Mouse (Mus musculus): ENCODE results near the gene Cldn22. TPM values are rescaled to one million over a fixed set of nuclear protein-coding genes. Genes with fewer than 3 reads are reported as not detected.
A peak's percentile ranks its signal among the peaks of the same experiment; 100 is the strongest.

Gene Cldn22
- polyA plus RNA-seq, 1 experiment from 2014 or later, result not detected

DNA sequence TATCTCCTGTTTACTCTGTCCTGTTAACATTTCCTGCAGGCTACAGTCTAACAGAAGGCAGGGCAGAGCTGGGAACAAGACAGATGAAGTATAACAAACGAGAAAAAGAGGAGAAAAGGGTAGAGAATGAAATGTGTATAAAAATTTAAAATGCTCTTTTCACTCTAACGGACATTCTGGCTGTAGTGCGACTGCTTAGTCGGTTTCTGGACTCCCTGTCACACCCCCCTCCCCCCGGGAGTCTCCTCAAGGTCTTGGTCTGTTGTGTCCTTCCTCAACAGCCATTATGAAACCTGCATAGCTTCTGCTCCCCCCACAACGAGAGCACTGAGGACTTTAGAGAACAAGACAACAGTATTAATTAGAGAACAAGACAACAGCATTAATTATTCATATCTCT, 8.3 kb downstream of the Cldn22 start:
- Histone ChIP-seq H3K4me1 (replicated peaks) (no peaks in the 10 kb centered on the region), H3K27ac (ENCODE audit: poor library complexity, severe bottlenecking) (no peak overlapping the region), H3K9me3 (replicated peaks) (no peaks in the 10 kb centered on the region), H3K36me3 (peaks cover 58% of the 10 kb centered on the region), H3K4me3 (no peak overlapping the region), H3K4me2 (no peak overlapping the region), H3K9ac (no peak overlapping the region), H3K27me3 (replicated peaks) (no peaks in the 10 kb centered on the region)
- 74% methylated on average over 6 of the region's 6 CpGs for WGBS
- no peak for ATAC-seq (ENCODE audit: insufficient number of reproducible peaks, low FRiP score)

DNA sequence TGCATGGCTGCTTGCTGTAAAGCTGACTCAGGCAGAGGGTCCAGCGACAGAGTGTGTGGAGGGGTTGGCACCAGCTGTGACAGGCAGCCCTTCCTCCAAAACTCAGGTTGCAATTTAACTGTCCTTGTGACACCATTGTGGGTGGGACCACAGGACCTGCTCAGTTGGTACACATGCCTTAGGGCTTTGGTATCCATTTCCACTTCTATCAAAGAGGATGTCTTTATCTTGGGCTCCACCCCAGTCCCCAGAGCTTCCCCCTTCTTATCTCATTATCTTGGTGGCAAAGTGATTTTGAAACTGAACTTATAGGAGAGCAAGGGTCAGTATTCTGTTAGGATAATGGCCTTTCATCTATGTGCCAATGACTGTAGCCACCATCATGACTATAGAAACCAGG, 9.7 kb downstream of the Cldn22 start:
- H3K4me1 ChIP-seq (replicated peaks), result no peaks in the 10 kb centered on the region
- H3K27me3 ChIP-seq (replicated peaks), result no peaks in the 10 kb centered on the region
- 78% methylated on average over 1 of the region's 1 CpGs for WGBS
- no peak overlapping the region for H3K4me3 ChIP-seq
- H3K9ac ChIP-seq, result no peak overlapping the region
- H3K9me3 ChIP-seq (replicated peaks), result no peaks in the 10 kb centered on the region
- peaks cover 56% of the 10 kb centered on the region for H3K36me3 ChIP-seq
- no peak overlapping the region for H3K27ac ChIP-seq (ENCODE audit: poor library complexity, severe bottlenecking)
- H3K4me2 ChIP-seq, result no peak overlapping the region
- no peak for ATAC-seq (ENCODE audit: insufficient number of reproducible peaks, low FRiP score)

GRCm38 (mm10) chr8:47843063-47843462, 18.8 kb downstream of the Cldn22 start:
- H3K4me2 ChIP-seq, result no peak overlapping the region
- 69% methylated on average over 7 of the region's 7 CpGs for WGBS
- H3K36me3 ChIP-seq, result peaks cover 84% of the 10 kb centered on the region
- H3K9ac ChIP-seq, result no peak overlapping the region
- ATAC-seq (ENCODE audit: insufficient number of reproducible peaks, low FRiP score), result peak; percentile 63; the same call in 1 of the 2 replicates
- no peaks in the 10 kb centered on the region for H3K4me1 ChIP-seq (replicated peaks)
- H3K27ac ChIP-seq (ENCODE audit: poor library complexity, severe bottlenecking), result no peak overlapping the region
- H3K27me3 ChIP-seq (replicated peaks), result no peaks in the 10 kb centered on the region
- no peak overlapping the region for H3K4me3 ChIP-seq
- no peaks in the 10 kb centered on the region for H3K9me3 ChIP-seq (replicated peaks)

- Histone ChIP-seq H3K4me1 (replicated peaks) (no peaks in the 10 kb centered on the region), H3K36me3 (peaks cover 85% of the 10 kb centered on the region), H3K4me2 (no peak overlapping the region), H3K27me3 (replicated peaks) (no peaks in the 10 kb centered on the region), H3K4me3 (no peak overlapping the region), H3K9me3 (replicated peaks) (no peaks in the 10 kb centered on the region), H3K9ac (no peak overlapping the region), H3K27ac (ENCODE audit: poor library complexity, severe bottlenecking) (no peak overlapping the region)
- 88% methylated on average over 10 of the region's 10 CpGs for WGBS
- ATAC-seq (ENCODE audit: insufficient number of reproducible peaks, low FRiP score), result no peak
These were observed 19.4 kb downstream of the Cldn22 start for GRCm38 (mm10) chr8:47843651-47844050.

GRCm38 (mm10) chr8:47845956-47846355, 21.7 kb downstream of the Cldn22 start:
- Histone ChIP-seq H3K27ac (ENCODE audit: poor library complexity, severe bottlenecking) (no peak overlapping the region), H3K9me3 (replicated peaks) (no peaks in the 10 kb centered on the region), H3K4me3 (no peak overlapping the region), H3K4me1 (replicated peaks) (no peaks in the 10 kb centered on the region), H3K27me3 (replicated peaks) (no peaks in the 10 kb centered on the region), H3K36me3 (peaks cover 88% of the 10 kb centered on the region), H3K9ac (no peak overlapping the region), H3K4me2 (no peak overlapping the region)
- no peak for ATAC-seq (ENCODE audit: insufficient number of reproducible peaks, low FRiP score)
- whole genome bisulfite sequencing, result 89% methylated on average over 13 of the region's 13 CpGs

- Histone ChIP-seq H3K9ac (no peak overlapping the region), H3K4me1 (replicated peaks) (peaks cover 2% of the 10 kb centered on the region; the same call in 1 of the 2 replicates), H3K27ac (ENCODE audit: poor library complexity, severe bottlenecking) (no peak overlapping the region), H3K27me3 (replicated peaks) (no peaks in the 10 kb centered on the region), H3K36me3 (peaks cover 89% of the 10 kb centered on the region), H3K4me2 (no peak overlapping the region), H3K4me3 (no peak overlapping the region), H3K9me3 (replicated peaks) (no peaks in the 10 kb centered on the region)
- WGBS, result 87% methylated on average over 14 of the region's 14 CpGs
- ATAC-seq (ENCODE audit: insufficient number of reproducible peaks, low FRiP score), result no peak
These were observed 22.9 kb downstream of the Cldn22 start for GRCm38 (mm10) chr8:47847161-47847560.

DNA sequence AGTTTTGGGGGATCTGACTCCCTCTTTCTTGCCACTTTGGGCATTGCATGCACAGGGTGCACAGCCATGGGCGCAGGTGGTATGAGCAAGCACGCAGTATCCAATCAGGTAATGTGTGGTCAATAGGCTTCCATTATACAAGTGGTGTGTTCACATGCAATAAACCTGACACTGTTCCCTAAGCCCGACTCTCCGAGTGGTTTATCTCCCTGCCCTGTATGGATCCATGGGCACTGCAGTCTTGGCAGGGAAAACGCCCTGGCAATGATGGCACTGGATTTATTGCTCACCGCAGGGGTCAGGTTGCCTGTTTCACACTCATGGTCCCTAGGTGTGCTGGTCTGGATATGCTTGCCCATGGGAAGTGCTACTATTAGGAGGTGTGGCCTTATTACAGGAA, 23.6 kb downstream of the Cldn22 start:
- WGBS, result 92% methylated on average over 6 of the region's 6 CpGs
- Histone ChIP-seq H3K4me1 (replicated peaks) (peaks cover 10% of the 10 kb centered on the region), H3K27me3 (replicated peaks) (no peaks in the 10 kb centered on the region), H3K9ac (no peak overlapping the region), H3K9me3 (replicated peaks) (no peaks in the 10 kb centered on the region), H3K36me3 (peaks cover 83% of the 10 kb centered on the region), H3K4me2 (no peak overlapping the region), H3K27ac (ENCODE audit: poor library complexity, severe bottlenecking) (no peak overlapping the region), H3K4me3 (no peak overlapping the region)
- ATAC-seq (ENCODE audit: insufficient number of reproducible peaks, low FRiP score), result no peak

DNA sequence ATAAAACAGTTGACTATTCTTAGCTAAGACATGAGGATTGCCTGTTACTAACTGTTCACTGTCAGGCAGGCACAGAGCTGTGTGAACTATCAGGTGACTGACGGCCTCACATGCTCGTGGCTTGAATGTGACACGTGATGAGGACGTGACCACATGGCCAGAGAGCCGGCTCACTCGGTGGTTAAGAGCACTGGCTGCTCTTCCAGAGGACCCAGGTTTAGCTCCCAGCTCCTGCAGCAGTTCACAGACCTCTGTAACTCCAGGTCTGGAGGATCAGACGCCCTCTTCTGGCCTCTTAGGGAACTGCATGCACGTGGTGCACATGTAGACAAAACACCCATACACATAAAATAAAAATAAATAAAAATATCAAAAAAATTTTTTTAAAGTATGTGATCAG, 25.6 kb downstream of the Cldn22 start:
- H3K4me1 ChIP-seq (replicated peaks), result peaks cover 14% of the 10 kb centered on the region
- H3K27me3 ChIP-seq (replicated peaks), result no peaks in the 10 kb centered on the region
- no peak overlapping the region for H3K4me2 ChIP-seq
- H3K9ac ChIP-seq, result no peak overlapping the region
- H3K4me3 ChIP-seq, result no peak overlapping the region
- H3K9me3 ChIP-seq (replicated peaks), result no peaks in the 10 kb centered on the region
- ATAC-seq (ENCODE audit: insufficient number of reproducible peaks, low FRiP score), result no peak
- H3K27ac ChIP-seq (ENCODE audit: poor library complexity, severe bottlenecking), result no peak overlapping the region
- WGBS, result 70% methylated on average over 8 of the region's 8 CpGs
- H3K36me3 ChIP-seq, result peaks cover 84% of the 10 kb centered on the region

GRCm38 (mm10) chr8:47851824-47852502, 27.7 kb downstream of the Cldn22 start:
- Histone ChIP-seq H3K4me2 (peak overlapping the region; percentile 42), H3K27me3 (replicated peaks) (no peaks in the 10 kb centered on the region), H3K9me3 (replicated peaks) (no peaks in the 10 kb centered on the region), H3K36me3 (peaks cover 81% of the 10 kb centered on the region), H3K4me3 (peak overlapping the region; percentile 7; the same call in 1 of the 2 replicates), H3K9ac (no peak overlapping the region), H3K4me1 (replicated peaks) (peaks cover 14% of the 10 kb centered on the region), H3K27ac (ENCODE audit: poor library complexity, severe bottlenecking) (peak overlapping the region; percentile 36)
- ATAC-seq (ENCODE audit: insufficient number of reproducible peaks, low FRiP score), result peak; percentile 58
- WGBS, result 45% methylated on average over 12 of the region's 12 CpGs

GRCm38 (mm10) chr8:47852737-47853136, 28.5 kb downstream of the Cldn22 start:
- H3K4me1 ChIP-seq (replicated peaks), result peaks cover 14% of the 10 kb centered on the region
- no peak overlapping the region for H3K4me2 ChIP-seq
- H3K9ac ChIP-seq, result no peak overlapping the region
- peaks cover 77% of the 10 kb centered on the region for H3K36me3 ChIP-seq
- H3K4me3 ChIP-seq, result no peak overlapping the region
- no peak for ATAC-seq (ENCODE audit: insufficient number of reproducible peaks, low FRiP score)
- no peaks in the 10 kb centered on the region for H3K27me3 ChIP-seq (replicated peaks)
- 81% methylated on average over 5 of the region's 5 CpGs for WGBS
- 0 out of 2 replicates have a peak overlapping the region, but pooled peaks have one; percentile 36 for H3K27ac ChIP-seq (ENCODE audit: poor library complexity, severe bottlenecking)
- no peaks in the 10 kb centered on the region for H3K9me3 ChIP-seq (replicated peaks)

GRCm38 (mm10) chr8:47853356-47853755, 29.1 kb downstream of the Cldn22 start:
- Histone ChIP-seq H3K9me3 (replicated peaks) (no peaks in the 10 kb centered on the region), H3K27me3 (replicated peaks) (no peaks in the 10 kb centered on the region), H3K36me3 (peaks cover 77% of the 10 kb centered on the region), H3K27ac (ENCODE audit: poor library complexity, severe bottlenecking) (no peak overlapping the region), H3K4me3 (no peak overlapping the region), H3K4me2 (no peak overlapping the region), H3K9ac (no peak overlapping the region), H3K4me1 (replicated peaks) (peaks cover 14% of the 10 kb centered on the region)
- 0 out of 2 replicates have a peak, but pooled peaks have one; percentile 16 for ATAC-seq (ENCODE audit: insufficient number of reproducible peaks, low FRiP score)
- WGBS, result 89% methylated on average over 5 of the region's 5 CpGs

DNA sequence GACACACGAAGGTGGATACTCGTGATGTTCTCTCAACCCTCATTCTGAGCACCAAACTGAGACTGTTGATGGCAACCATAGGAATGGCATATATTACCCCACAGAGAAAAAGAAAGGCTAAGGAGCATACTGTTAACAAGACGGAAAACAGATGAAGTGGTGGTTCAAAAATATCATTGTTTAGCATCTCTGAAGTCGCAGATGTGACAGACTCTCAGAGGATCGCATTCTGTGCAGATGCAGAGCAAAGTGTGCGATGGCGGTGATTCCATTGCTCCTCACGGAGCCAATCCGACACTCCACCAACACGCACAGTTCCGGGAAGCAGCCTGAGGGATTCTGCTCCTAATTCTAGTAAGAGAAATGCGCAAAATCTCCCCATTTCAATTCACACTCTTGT, 35.0 kb downstream of the Cldn22 start:
- H3K27me3 ChIP-seq (replicated peaks), result no peaks in the 10 kb centered on the region
- H3K4me3 ChIP-seq, result no peak overlapping the region
- no peak overlapping the region for H3K4me2 ChIP-seq
- no peak for ATAC-seq (ENCODE audit: insufficient number of reproducible peaks, low FRiP score)
- 86% methylated on average over 12 of the region's 12 CpGs for WGBS
- no peaks in the 10 kb centered on the region for H3K4me1 ChIP-seq (replicated peaks)
- no peak overlapping the region for H3K9ac ChIP-seq
- H3K36me3 ChIP-seq, result peaks cover 87% of the 10 kb centered on the region
- no peak overlapping the region for H3K27ac ChIP-seq (ENCODE audit: poor library complexity, severe bottlenecking)
- no peaks in the 10 kb centered on the region for H3K9me3 ChIP-seq (replicated peaks)
